Mouse (Mus musculus) MEL (cell line): ENCODE results near the gene Zbtb40. TPM values are rescaled to one million over a fixed set of nuclear protein-coding genes. Genes with fewer than 3 reads are reported as not detected.

ENCODE experiments used
- DNase-seq: peaks from one replicate; pipeline ENCODE4 v3.0.0; 2011; ENCODE audit warnings: low read depth, low spot score
- H3K27ac ChIP-seq: 2 replicates; pipeline ENCODE4 v1.5.1; 2012; ENCODE audit warnings: low read depth, mild to moderate bottlenecking, control low read depth, low read length, moderate library complexity; ENCODE audit not compliant: control insufficient read depth
- H3K27me3 ChIP-seq, 2 experiments: fragments of 150-350 bp in 1 of 2; sonication (generic) in 1 of 2; 2 replicates each; pipeline ENCODE4 v1.6.1; 2012; ENCODE audit warnings: low read length in 2 of 2, mild to moderate bottlenecking in 2 of 2, improper control_type of control experiment in 1 of 2, moderate library complexity in 1 of 2; ENCODE audit not compliant: insufficient read depth in 2 of 2, control insufficient read depth in 1 of 2
- H3K36me3 ChIP-seq, 2 experiments: 2 replicates each; pipeline ENCODE4 v1.6.1; 2012 to 2014; ENCODE audit warnings: low read length in 2 of 2, improper control_type of control experiment in 1 of 2, inconsistent platforms in 1 of 2, mild to moderate bottlenecking in 1 of 2; ENCODE audit not compliant: insufficient read depth in 2 of 2, control insufficient read depth in 1 of 2
- H3K4me1 ChIP-seq, 2 experiments: fragments of 150-350 bp in 1 of 2; sonication (generic) in 1 of 2; 2 replicates each; pipeline ENCODE4 v1.6.1; 2012; ENCODE audit warnings: low read length in 2 of 2, improper control_type of control experiment in 1 of 2, mild to moderate bottlenecking in 1 of 2; ENCODE audit not compliant: insufficient read depth in 2 of 2, control insufficient read depth in 1 of 2
- H3K4me3 ChIP-seq, 2 experiments: fragments of 150-350 bp in 1 of 2; sonication (generic) in 1 of 2; 2 replicates each; pipeline ENCODE4 v1.5.1; 2012; ENCODE audit warnings: low read depth in 2 of 2, low read length in 2 of 2, mild to moderate bottlenecking in 2 of 2, moderate library complexity in 2 of 2, control low read depth in 1 of 2, improper control_type of control experiment in 1 of 2; ENCODE audit not compliant: control insufficient read depth in 1 of 2, insufficient read depth in 1 of 2
- H3K79me2 ChIP-seq: 2 replicates; pipeline ENCODE4 v1.6.1; 2012; ENCODE audit warnings: mild to moderate bottlenecking, low read length, moderate library complexity; ENCODE audit not compliant: control insufficient read depth, poor library complexity, insufficient read depth
- H3K9ac ChIP-seq: 2 replicates; pipeline ENCODE4 v1.6.1; 2012; ENCODE audit warnings: low read depth, mild to moderate bottlenecking, control low read depth, low read length, moderate library complexity; ENCODE audit not compliant: control insufficient read depth, poor library complexity, severe bottlenecking
- H3K9me3 ChIP-seq: fragments of 150-350 bp; sonication (generic); replicated peaks from 2 replicates; pipeline ENCODE4 v1.6.1; 2012; ENCODE audit warnings: mild to moderate bottlenecking, low read length, improper control_type of control experiment, moderate library complexity; ENCODE audit not compliant: insufficient read depth
- GABPA ChIP-seq: IDR thresholded peaks from 2 replicates; pipeline ENCODE4 v1.6.1; 2012; ENCODE audit warnings: low read depth, mild to moderate bottlenecking, inconsistent platforms, low read length, improper control_type of control experiment, moderate library complexity
- MAFK ChIP-seq: IDR thresholded peaks from 2 replicates; pipeline ENCODE4 v1.6.1; 2011; ENCODE audit warnings: low read depth, mild to moderate bottlenecking, low read length, improper control_type of control experiment, borderline replicate concordance
- MAZ ChIP-seq: IDR thresholded peaks from 2 replicates; pipeline ENCODE4 v1.6.1; 2012; ENCODE audit warnings: low read depth, mild to moderate bottlenecking, inconsistent platforms, low read length, improper control_type of control experiment
- MXI1 ChIP-seq: IDR thresholded peaks from 2 replicates; pipeline ENCODE4 v1.6.1; 2011; ENCODE audit warnings: mild to moderate bottlenecking, low read depth, low read length, improper control_type of control experiment
- MYC ChIP-seq: IDR thresholded peaks from 2 replicates; pipeline ENCODE4 v1.6.1; 2011; ENCODE audit warnings: low read depth, mild to moderate bottlenecking, low read length, improper control_type of control experiment, moderate library complexity
- POLR2AphosphoS5 ChIP-seq: IDR thresholded peaks from 2 replicates; pipeline ENCODE4 v1.6.1; 2012; ENCODE audit warnings: low read depth, borderline replicate concordance, mild to moderate bottlenecking, inconsistent platforms, low read length, moderate library complexity, mixed read lengths
- RCOR1 ChIP-seq: IDR thresholded peaks from 2 replicates; pipeline ENCODE4 v1.6.1; 2012; ENCODE audit warnings: low read depth, mild to moderate bottlenecking, inconsistent platforms, low read length, improper control_type of control experiment
- SIN3A ChIP-seq: IDR thresholded peaks from 2 replicates; pipeline ENCODE4 v1.6.1; 2012; ENCODE audit warnings: low read length, improper control_type of control experiment, inconsistent platforms
- TBP ChIP-seq: IDR thresholded peaks from 2 replicates; pipeline ENCODE4 v1.8.0; 2011; ENCODE audit warnings: low read depth, low read length, improper control_type of control experiment
- USF1 ChIP-seq: IDR thresholded peaks from 2 replicates; pipeline ENCODE4 v1.6.1; 2014; ENCODE audit warnings: low read depth, mild to moderate bottlenecking, inconsistent platforms, low read length, improper control_type of control experiment, moderate library complexity
- USF2 ChIP-seq, 2 experiments: IDR thresholded peaks; 2 replicates each; pipeline ENCODE4 v1.6.1; 2011 to 2012; ENCODE audit warnings: improper control_type of control experiment in 2 of 2, low read length in 2 of 2, borderline replicate concordance in 1 of 2, inconsistent platforms in 1 of 2, low read depth in 1 of 2, mild to moderate bottlenecking in 1 of 2; ENCODE audit not compliant: insufficient read depth in 1 of 2
- ZC3H11A ChIP-seq: IDR thresholded peaks from 2 replicates; pipeline ENCODE4 v1.6.1; 2012; ENCODE audit warnings: low read depth, mild to moderate bottlenecking, inconsistent platforms, low read length, improper control_type of control experiment
- ZMIZ1 ChIP-seq: IDR thresholded peaks from 2 replicates; pipeline ENCODE4 v1.6.1; 2012; ENCODE audit warnings: low read depth, mild to moderate bottlenecking, inconsistent platforms, low read length, improper control_type of control experiment, moderate library complexity
- polyA plus RNA-seq, 2 experiments: library from polyadenylated mRNA; stranded (reverse) in 1 of 2; unstranded in 1 of 2; fragments of >175 nt in 1 of 2; fragments of >200 nt in 1 of 2; gene quantifications; 2 replicates each; pipeline versions ENCODE4 v1.2.1 to v1.2.4; 2012; ENCODE audit warnings: low replicate concordance in 2 of 2, low read depth in 1 of 2; ENCODE audit not compliant: insufficient read length in 2 of 2, insufficient read depth in 1 of 2, missing spikeins in 1 of 2
- total RNA-seq: library from RNA; depleted of rRNA; stranded (reverse); fragments of 300-350 nt; gene quantifications from 2 replicates; pipeline ENCODE4 v1.2.3, GENCODE M21; 2012

Gene Zbtb40
- total and polyA plus RNA-seq, 3 experiments = 9.6 to 14.4 TPM; not detected in 1

DNA sequence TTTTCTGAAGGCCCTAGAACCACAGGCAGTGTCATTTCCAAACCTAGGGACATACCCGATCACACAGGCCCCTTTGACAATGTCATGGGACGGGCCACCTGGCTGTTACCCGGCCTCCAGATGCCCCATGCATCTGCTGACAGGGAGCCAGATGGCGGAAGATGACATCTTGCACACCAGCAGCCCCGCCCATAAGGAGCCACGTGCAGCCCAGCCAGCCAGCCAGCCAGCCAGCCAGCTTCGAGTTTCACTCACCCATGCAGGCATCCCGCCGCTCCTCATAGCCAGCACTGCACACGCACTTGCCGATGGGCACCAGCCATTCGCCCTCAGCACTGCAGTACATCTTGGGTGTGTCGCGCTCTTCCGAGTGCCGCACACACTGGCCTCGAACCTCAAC lies 103.2 kb downstream of the Zbtb40 start:
- H3K4me3 ChIP-seq = no peak overlapping the region

DNA sequence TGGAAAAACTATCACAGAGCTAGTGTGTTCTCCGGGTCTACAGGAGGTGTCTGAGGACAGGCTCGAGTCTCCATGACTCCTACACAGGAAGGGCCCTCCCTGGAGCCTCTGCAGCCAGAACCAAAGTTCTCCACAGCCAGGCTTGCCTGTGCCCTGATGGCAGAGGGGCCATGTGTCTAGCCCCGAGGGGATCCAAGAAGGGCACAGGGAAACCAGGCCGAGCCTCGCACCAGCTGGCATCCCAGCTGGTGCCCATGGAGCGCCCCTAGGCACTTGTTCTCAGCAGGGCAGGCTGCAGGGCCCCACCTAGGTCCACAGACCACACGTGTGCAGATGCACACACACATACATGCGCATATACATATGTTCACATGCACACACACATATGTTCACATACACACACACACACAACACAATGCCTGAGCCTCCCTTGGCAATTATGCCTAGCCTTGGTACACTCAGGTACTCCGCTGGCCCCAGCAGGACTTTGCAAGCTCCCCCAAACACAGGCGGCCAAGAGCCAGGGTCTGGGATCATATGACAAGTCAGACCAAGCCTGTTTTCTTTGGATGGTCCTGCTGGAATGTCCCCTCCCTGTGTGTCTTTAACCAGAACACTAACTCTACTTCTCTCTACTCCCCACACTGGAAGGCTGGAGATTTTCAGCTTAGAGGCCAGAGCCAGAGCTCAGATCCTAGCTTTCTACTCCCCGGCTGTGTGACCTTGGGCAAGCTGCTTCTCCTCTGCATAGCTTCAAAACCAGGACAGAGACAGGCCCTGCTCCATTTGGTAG lies 103.8 kb downstream of the Zbtb40 start:
- H3K79me2 ChIP-seq = no peaks in the 10 kb centered on the region
- TF ChIP-seq RCOR1 (no peak), GABPA (no peak), USF2 (IDR thresholded peaks at IDR 0.05; ENCODE audit: borderline replicate concordance in 1 of 2, insufficient read depth in 1 of 2, low read depth in 1 of 2, low read length in 2 of 2) (no peak), MAFK (no peak), TBP (no peak), POLR2AphosphoS5 (no peak), MYC (no peak), MXI1 (no peak), MAZ (no peak), USF1 (no peak), ZC3H11A (no peak)
- H3K9ac ChIP-seq = no peak overlapping the region
- H3K27ac ChIP-seq = no peak overlapping the region
- no peak for DNase-seq
- H3K9me3 ChIP-seq = no peaks in the 10 kb centered on the region
- no peak overlapping the region for H3K4me3 ChIP-seq
- no peaks in the 10 kb centered on the region for H3K36me3 ChIP-seq
- H3K4me1 ChIP-seq = no peaks in the 10 kb centered on the region
- peaks cover 0 to 1% of the 10 kb centered on the region in 2 experiments; a peak in 1 of 4 replicates for H3K27me3 ChIP-seq

More for the DNA sequence above, 103.2 kb downstream of the Zbtb40 start:
- Histone ChIP-seq H3K36me3 (no peaks in the 10 kb centered on the region), H3K4me1 (no peaks in the 10 kb centered on the region), H3K9ac (no peak overlapping the region), H3K79me2 (no peaks in the 10 kb centered on the region)
- DNase-seq = no peak
- TF ChIP-seq MXI1 = no peak
- TF ChIP-seq, all 39 proteins: peak for 0
- H3K27me3 ChIP-seq = peaks cover 0 to 1% of the 10 kb centered on the region in 2 experiments; a peak in 1 of 4 replicates
- H3K27ac ChIP-seq = no peak overlapping the region
- no peaks in the 10 kb centered on the region for H3K9me3 ChIP-seq

- Histone ChIP-seq H3K27me3 (peaks cover 0 to 1% of the 10 kb centered on the region in 2 experiments; a peak in 1 of 4 replicates), H3K4me3 (no peak overlapping the region), H3K9me3 (no peaks in the 10 kb centered on the region), H3K36me3 (no peaks in the 10 kb centered on the region), H3K27ac (no peak overlapping the region), H3K4me1 (no peaks in the 10 kb centered on the region), H3K79me2 (no peaks in the 10 kb centered on the region), H3K9ac (no peak overlapping the region)
- no peak for DNase-seq
- no peak for TF ChIP-seq ZMIZ1
- TF ChIP-seq SIN3A = no peak
- no peak for TF ChIP-seq GABPA
Measured at GRCm38 (mm10) chr4:136943175-136943574, 105.4 kb downstream of the Zbtb40 start.
